Mouse (Mus musculus): Measurements from ENCODE around the gene Bud13.
"Not testable (repeated sequence)": the region's sequence is repeated elsewhere in the genome, so short reads cannot be mapped to it uniquely, and the experiment has no call there.

The Bud13 gene

DNA sequence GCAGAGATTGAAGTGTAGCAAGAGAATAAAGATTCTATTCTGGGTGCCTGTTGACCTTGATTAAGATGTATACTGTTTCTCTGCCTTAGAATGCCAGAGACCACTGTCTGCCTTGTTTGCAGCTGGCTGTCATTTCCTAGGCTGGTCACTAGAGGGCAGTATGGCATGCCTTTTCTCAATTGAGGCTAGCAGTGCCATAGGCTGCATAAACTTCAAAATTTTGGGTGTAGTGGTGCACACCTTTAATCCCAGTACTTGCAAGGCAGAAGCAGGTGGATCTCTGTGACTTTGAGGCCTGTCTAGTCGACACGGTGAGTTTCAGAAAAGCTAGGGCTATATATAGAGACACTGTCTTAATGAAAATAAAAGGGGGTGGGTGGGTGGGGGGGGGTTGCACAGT lies 19.3 kb downstream of the Bud13 start:
- peak; percentile 84 for DNase-seq (ENCODE audit: low spot score)

- peak; percentile 56 for DNase-seq (ENCODE audit: low spot score)
Observed at GRCm38 (mm10) chr9:46309121-46309520, 26.3 kb downstream of the Bud13 start.

GRCm38 (mm10) chr9:46314507-46314906 lies 31.7 kb downstream of the Bud13 start:
- DNase-seq (ENCODE audit: low spot score), result peak; percentile 94

- DNase-seq (ENCODE audit: low spot score), result no peak
Observed at GRCm38 (mm10) chr9:46314921-46315320, 32.1 kb downstream of the Bud13 start.

- DNase-seq (ENCODE audit: low spot score), result peak; percentile 67
Observed at GRCm38 (mm10) chr9:46315807-46316365, 33.1 kb downstream of the Bud13 start.

- DNase-seq (ENCODE audit: low spot score), result peak; percentile 61
Observed at GRCm38 (mm10) chr9:46316388-46316787, 33.6 kb downstream of the Bud13 start.

DNA sequence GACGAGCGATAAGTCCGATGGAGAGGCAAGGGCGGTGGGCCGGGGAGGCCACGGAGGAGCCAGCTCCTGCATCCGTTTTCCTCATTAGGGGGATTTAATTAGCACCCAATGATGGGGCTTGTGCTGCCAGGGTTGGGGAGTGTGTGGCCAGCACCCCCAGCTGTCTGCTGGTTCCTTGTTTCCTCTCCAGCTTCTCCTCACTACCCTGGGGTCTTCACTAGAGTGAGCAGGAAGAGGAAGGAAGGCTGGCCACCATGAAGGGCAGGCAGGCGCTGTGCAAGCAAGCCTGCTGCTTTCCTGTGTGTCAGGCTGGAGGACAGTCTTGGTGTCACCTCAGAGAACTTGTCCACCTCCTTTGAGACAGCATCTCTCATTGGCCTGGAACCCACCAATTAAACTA lies 34.1 kb downstream of the Bud13 start:
- no peak for DNase-seq (ENCODE audit: low spot score)

GRCm38 (mm10) chr9:46317957-46318356 lies 35.1 kb downstream of the Bud13 start:
- no peak for DNase-seq (ENCODE audit: low spot score)

- not testable (repeated sequence) for DNase-seq (ENCODE audit: low spot score)
Observed at GRCm38 (mm10) chr9:46319886-46320285, 37.1 kb downstream of the Bud13 start, which contains the start of gene 4931429L15Rik. 4931429L15Rik (minus strand) TSS chr9:46319986.

- no peak for DNase-seq (ENCODE audit: low spot score)
Observed at GRCm38 (mm10) chr9:46320461-46320860, 37.7 kb downstream of the Bud13 start.

DNA sequence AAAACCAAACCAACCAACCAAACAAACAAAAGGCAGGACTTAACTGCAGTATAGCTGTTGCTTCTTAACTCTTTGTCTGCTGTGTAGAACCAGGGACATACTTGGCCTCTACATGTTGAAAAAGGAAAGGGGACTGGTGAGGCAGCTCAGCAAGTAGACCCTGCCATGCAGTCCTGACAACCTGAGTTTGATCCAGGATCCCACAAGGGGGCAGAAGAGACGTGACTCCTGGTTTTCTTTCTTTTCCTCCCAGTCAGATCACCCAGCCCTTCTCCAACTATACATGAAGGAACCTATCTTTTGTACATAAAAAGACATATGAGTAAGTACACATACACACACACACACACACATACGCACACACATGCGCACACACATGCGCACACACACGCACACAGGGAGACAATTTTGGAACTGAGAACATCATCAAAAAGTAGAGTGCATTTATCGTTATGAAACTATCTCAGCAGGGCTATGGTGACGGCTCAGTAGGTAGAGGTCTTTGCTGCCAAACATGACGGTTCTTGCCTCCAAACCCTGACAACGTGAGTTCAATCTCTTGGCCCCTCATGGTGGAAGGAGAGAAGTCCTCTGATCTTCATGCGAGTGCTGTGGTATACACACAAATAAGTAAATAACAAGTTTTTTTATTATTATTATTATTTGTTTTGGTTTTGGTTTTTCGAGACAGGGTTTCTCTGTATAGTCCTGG lies 44.0 kb downstream of the Bud13 start:
- no peak for DNase-seq (ENCODE audit: low spot score)

- DNase-seq (ENCODE audit: low spot score), result peak; percentile 59
Observed at GRCm38 (mm10) chr9:46327706-46328571, 45.1 kb downstream of the Bud13 start.

GRCm38 (mm10) chr9:46328572-46329249 lies 45.9 kb downstream of the Bud13 start:
- peak; percentile 86 for DNase-seq (ENCODE audit: low spot score)

GRCm38 (mm10) chr9:46329250-46329648 lies 46.4 kb downstream of the Bud13 start:
- DNase-seq (ENCODE audit: low spot score), result peak; percentile 78

- peak; percentile 41 for DNase-seq (ENCODE audit: low spot score)
Observed at GRCm38 (mm10) chr9:46329801-46330585, 47.2 kb downstream of the Bud13 start.

GRCm38 (mm10) chr9:46330586-46330895 lies 47.7 kb downstream of the Bud13 start:
- no peak for DNase-seq (ENCODE audit: low spot score)

DNA sequence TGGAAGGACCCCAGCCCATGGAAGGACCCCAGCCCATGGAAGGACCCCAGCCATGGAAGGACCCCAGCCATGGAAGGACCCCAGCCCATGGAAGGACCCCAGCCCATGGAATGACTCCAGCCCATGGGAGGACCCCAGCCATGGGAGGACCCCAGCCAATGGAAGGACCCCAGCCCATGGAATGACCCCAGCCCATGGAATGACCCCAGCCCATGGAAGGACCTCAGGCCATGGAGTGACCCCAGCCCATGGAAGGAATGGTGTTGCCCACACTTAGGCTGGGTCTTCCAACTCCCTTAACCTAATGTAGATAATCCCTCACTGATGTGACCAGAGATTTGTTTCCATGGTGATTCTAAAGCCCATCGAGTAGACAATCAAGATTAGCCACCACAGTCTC lies 48.5 kb downstream of the Bud13 start:
- DNase-seq (ENCODE audit: low spot score), result no peak

DNA sequence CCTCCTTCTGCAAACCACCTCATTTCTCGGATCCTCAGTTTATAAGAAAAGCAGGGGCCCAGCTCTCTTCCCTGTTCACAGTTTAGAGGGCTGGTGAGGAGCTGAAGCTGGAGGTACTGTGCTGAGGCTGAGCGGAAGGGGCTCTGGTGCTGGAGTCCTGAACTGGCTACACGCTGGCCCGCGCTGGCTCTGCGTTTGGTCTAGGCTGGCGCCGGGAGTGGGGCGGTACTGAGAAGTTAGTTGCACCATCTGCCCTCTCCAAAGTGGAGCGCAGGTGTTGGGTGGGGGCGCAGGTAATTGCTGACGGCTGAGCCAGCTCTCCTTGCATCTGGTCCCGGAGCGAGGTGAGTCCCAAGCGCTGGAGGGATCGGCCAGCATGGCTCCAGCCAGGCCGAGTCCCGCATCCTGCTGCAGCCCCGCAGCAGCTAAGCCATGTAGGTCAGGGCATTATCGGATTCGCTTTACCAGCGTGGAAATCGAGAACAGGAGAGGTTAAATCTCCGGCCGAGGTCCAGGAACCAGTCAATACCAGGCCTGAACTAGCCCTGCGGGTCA lies 51.7 kb downstream of the Bud13 start:
- no peak for DNase-seq (ENCODE audit: low spot score)

GRCm38 (mm10) chr9:46335461-46335995 lies 52.7 kb downstream of the Bud13 start:
- no peak for DNase-seq (ENCODE audit: low spot score)

DNA sequence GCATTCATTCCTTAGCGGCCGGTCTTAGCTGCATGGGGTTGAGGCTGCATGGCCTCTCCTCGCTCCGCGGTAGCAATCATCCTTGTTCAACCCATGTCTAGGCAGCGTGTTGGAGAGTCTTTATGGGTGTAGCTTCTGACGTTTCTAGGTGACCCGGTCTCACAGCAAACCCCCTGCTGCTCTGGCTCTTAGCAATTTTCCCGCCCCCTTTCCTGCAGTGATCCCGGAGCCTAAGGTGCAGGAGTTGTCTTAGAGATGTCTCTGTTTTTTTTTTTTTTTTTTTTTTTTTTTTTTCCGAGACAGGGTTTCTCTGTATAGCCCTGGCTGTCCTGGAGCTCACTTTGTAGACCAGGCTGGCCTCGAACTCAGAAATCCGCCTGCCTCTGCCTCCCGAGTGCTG lies 53.5 kb downstream of the Bud13 start:
- not testable (repeated sequence) for DNase-seq (ENCODE audit: low spot score)

DNA sequence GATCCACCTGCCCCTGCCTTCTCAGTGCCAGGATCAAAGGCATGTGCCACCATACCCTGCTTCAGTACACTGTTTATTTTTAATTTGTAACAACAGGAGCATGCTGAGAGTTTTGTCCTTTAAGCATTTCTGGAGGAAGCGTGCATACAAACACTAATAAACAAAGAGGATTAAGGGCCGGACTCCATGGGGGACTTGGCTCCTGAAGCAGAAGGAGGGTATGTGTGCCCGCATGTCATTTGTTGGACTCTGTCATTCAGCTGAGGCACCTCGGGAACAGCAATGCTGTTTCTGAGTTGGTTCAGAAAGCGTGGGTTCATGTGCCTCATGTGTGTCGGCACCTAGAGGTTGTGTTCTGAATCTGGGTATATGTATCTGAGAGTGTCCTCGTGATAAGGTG lies 54.5 kb downstream of the Bud13 start:
- DNase-seq (ENCODE audit: low spot score), result no peak

Data from embryo, embryonic 10 days (tissue).